Mouse (Mus musculus): ENCODE measurements around the gene Foxn4.

DNA sequence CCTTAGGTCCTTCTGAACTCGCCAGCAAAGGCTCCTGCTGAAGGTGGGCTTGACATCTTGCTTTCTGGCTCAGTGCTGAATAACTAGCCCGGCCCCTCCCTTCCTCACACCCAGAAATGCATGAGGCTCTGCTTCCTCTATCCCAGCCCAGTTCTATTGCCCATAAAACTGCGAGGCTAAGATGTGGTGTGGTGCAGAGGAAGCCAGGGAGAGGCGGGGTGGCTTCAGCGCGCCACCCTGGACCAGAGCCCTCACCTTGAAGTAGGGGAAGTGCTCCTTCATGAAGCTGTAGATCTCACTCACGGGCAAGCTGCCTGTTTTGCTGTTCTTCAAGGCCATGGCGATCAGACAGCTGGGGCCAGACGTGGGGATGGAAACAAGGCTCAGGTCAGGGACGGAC lies 14.1 kb downstream of the Foxn4 start:
- no peak for TF ChIP-seq GATA1 (IDR thresholded peaks at IDR 0.05; ENCODE audit: low read length)
- no peak for TF ChIP-seq TAL1 (IDR thresholded peaks at IDR 0.05; ENCODE audit: low read length)

Measured in erythroblast, embryonic 14.5 days (primary cell).